Mouse (Mus musculus) c-Kit-positive CD71-positive TER-119-positive erythroid progenitor cells, embryonic 14.5 days (primary cell): Measurements from ENCODE around the gene Pamr1.

Experiments
- DNase-seq: peaks from one replicate; pipeline ENCODE4 v3.0.0-alpha.2; 2013; ENCODE audit warnings: low spot score

The Pamr1 gene

DNA sequence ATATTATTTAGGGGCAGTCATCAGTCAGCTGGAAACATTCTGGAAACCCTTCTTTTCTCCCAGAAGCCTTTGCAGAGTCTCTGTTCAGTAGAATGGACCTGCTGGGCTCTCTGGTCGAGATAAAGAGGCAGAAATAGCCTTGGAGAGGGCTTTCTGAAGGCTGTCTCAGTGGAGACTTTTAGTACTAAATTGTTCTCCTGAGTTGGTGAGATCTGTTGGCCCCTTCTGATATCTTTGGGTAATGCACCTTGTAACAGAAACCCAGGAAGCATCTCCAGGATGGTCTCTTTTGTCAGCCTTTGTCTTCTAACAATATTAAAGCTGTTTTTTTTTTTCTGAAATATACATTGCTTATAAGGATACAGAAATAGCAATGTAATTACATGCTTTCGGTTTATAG, 111.2 kb downstream of the Pamr1 start:
- no peak for DNase-seq

DNA sequence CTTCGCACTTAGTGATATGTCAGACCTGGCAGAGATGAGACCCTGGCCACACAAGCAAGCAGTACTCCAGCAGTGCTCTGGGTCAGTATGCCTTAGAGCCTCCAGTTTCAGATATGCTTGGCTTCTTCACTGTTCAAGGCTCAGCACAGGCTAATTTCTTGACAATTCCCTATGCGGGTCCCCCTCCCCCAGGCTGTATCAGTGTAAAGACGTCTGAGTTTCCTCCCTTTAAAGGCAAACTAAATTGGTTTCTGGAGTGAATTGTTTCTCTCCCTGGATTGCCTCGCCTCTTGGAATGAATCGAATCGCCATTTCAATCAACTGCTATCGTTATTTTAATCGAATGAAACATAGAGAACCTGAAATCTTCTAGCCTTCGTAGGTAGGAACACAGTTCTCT, 113.1 kb downstream of the Pamr1 start:
- no peak for DNase-seq

DNA sequence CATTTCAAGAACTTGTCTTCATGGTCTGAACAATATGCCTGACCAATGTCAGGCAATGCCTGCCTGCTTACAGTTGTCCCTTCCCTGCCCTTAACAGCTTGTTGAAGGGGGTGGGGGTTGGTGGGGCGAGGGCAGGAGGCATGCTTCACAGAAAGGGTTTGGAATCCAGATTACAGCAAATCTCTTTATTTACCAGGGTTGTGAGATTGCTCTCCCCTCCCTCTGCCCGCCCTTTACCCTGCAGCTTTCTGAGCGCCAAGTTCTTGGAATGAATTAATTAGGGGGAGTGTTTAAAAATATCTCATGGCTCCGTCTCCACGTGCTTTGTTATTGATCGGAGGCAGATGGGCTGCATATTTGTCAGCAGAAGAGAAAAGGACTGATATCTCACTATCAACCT, 113.5 kb downstream of the Pamr1 start:
- DNase-seq, result no peak

DNA sequence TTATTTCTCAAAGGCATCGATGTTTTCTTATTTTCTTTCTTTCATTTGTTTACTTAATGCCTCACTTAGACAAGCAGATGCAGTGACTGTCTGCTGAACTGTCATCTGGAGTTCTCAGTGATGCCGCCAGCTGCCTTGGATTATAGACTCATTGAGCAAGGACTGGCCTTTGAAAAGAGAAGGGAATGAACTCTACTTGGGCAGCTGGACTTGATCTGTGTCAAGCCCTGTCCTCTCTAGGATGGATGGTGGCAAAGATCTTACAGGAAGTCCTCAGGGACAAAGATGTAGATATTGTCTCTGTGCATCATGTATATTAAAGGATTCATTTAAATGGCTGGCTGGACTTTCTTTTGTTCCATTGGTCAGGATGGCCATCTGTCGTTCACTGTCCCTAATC, 114.1 kb downstream of the Pamr1 start:
- DNase-seq, result no peak

DNA sequence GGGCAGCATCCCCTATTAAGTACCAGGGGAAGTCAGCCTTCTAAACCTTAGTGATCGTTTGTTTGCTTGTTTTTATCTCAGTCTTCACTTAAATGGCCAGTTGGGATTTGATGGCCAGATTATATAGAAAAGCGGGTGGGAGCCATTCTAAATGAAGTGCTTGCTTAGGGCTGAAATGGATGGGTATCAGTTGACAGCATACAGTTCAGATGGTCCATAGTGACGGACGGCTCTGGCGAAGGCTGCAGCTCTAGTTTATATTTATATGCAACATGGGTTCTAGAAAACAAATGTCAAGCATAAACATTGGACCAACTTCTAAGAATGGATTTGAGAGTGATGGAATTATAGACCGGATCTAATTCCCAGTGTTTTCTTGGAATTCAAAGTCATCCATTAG, 118.2 kb downstream of the Pamr1 start:
- no peak for DNase-seq

DNA sequence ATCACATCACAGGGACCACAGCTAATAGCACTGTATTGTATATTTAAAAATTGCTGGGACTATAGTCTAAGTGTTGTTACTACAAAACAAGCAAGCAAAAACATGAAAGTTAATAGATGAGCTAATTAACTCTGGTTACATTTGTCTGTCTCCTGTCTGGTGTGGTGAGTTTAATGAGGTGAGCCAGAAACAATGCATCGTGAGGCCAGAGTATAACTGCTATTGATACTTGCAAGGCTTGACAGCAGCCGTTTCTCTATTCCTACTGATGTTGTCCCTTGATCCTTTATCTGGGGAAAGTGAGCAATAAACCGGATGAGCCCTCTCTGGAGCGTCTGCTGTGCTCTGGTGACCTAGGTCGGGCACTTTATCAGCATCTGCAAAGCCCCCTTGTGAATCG, 119.8 kb downstream of the Pamr1 start:
- no peak for DNase-seq

DNA sequence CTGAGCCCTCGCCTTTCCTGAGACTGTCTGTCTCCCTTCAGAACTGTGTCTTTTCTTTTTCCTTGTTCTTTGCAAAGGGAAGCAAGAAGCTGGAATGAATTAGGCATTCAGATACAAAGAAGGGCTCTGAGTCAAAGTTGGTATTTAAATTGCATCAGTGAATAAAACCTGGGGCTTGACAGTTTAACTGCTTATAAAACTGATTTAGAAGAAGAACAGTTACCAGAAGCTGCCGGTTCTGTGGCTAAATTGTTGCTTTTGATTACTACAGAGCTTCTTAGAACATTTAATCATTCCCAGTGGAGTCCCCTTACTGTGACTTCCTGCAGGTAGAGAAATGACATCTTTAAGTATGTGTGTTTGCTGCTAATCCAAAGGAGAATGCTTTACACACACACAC, 124.8 kb downstream of the Pamr1 start:
- DNase-seq, result no peak

DNA sequence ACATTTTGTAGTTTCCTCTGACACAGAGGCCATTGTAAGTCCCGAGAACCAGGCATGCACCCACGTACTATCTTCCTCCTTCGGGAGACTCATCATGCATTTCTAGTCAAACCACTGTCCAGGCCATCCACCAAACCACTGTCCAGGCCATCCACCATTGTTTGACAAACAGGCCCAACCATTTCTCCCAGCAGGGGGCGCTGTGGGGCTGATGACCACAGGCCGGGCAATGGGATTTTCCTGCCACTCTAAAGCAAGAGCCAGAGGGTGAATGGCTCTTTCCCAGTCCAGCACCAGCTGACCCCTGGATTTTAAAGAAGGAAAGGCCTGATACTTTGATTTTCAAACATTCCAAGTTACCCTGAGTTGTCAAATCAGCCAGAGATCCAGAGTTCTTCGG, 125.5 kb downstream of the Pamr1 start:
- DNase-seq, result peak; percentile 27

DNA sequence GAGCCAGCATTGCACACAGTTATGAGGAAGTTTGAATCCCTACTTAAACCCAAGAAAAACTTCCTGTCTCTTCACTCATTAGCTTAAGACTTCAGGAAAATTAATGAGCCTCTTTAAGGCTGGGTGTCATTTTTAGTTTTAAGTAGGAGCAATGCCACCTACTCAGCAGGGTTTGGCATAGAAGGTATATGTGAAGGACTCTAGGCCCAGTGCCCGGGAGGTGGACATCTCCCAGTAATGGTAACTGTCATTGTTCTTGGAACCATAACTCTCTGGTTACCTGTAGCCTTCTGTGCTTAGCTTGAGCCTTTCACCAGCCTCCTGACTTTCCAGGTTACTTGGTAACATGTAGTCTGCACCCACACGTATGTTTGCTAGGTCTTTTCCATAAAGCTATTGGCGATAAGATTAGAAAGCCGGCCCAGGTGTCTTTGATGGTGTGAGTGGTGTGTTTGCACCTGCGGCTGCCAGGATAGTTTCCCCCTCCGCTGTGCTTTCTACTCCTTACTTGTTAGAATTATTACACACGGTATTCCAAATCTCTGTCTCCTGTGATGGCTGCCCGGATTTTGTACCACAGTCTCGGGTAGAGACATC, 127.0 kb downstream of the Pamr1 start:
- no peak for DNase-seq

DNA sequence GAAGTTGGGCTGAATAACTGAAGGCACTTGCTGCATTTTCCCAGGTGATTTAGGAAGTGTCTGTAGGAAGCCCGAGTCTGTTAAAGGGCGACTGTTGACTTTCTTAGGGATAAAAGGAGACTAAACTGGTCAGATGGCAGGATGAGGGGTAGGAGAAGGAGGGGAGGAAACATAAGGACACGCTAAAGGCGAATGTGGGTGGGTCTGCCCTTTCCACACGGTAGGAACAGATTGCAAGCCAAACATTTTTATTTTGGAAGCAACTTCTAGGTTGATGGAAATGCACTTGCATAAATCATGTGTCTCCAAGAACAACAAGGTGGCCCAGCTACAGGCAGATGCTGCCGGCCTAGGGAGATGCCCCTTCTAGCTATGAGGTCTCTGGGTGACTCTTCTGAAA, 127.6 kb downstream of the Pamr1 start:
- no peak for DNase-seq

DNA sequence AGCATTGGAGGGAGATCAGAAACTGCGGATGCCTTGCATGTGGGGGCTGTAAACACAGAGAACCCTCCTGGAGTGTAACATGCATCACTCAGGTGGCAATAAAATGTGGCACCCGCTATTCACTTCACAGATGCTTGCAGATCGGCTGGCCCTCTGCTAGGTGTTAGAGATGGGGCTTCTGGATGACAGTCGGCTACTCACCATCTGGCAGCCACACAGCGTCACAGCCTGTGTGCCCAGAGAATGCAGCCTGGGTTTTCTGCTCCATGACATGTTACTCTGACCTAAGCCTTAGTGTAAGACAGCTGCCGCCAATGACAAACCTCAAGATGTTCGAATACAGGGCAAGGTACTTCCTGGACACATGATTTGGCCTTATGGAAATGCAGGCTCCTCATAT, 131.5 kb downstream of the Pamr1 start:
- DNase-seq, result no peak

DNA sequence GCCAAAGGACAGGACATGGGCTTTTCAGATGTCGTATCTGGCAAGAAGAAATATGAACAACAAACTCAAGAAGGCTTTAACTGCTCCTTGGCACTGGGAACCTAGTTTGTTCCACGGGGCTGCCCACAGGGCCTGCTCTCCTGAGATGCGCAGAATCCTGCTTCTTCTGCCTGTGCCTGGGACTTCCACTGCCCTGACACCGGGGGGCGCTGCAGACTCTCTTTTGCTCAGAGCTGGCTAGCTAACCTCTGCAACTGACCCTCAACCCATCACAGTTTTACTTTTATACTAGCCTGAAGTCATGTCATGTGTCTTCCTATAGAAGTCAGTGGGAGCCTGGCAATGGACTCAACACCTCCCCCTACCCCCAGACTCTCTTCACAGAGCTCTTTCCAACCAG, 132.4 kb downstream of the Pamr1 start:
- DNase-seq, result peak; percentile 23

DNA sequence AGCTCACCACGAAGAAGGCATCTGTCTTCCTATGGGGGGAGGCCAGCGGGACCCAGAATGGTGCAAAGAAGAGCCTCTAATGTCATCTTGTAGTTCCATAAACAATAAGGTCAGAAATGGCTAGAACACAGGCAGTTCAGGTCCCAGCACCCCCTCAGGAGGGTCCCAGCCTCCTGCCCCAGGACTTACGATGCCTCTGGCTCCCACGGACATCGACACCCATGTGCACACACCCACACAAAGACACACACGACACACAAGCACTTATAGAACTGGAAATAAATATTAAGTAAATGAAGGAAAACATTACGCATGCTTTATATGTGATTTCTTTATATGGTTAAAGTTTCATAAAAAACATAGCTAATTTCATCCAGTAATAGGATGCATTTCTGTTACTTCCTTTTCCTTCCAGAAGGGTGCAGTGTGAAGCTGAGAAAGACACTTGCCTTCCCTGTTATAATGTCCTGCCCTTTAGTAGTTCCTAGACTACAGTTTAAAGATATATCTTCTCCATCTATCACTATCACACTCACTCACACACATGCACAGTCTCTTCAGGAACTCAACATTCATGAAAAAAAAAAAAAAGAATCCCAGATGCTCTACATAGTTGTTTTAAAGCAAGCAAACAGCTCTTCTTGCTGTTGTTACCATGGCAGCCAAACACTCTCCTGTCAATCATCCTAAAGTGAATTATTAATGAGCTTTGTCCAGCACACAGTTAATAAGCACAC, 135.7 kb downstream of the Pamr1 start:
- peak; percentile 14 for DNase-seq

DNA sequence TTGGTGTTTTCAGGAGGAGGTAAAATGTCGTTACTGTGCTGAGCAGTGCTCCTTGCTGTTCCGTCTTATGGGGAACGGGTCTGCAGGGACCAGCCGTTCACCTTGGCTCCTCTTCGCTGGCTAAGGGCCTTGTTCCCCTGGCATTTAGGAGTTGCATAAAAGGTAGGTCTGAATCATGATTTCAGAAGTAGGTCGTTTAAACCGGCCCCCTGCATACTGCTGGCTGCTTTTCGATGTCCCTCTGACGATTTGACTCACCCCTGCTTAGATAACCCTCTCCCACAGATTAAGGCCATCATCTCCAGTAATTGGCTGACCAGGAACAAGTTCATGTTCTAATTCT, 136.3 kb downstream of the Pamr1 start:
- no peak for DNase-seq
